Mouse (Mus musculus) adrenal gland, postnatal 10 days (tissue): ENCODE measurements around the gene Ripor1. TPM values are rescaled to one million over a fixed set of nuclear protein-coding genes. Genes with fewer than 3 reads are reported as not detected.
"Not testable (repeated sequence)": the region's sequence is repeated elsewhere in the genome, so short reads cannot be mapped to it uniquely, and the experiment has no call there.

Experiments
- DNase-seq: peaks from one replicate; pipeline ENCODE4 v3.0.0; 2021; ENCODE audit warnings: mixed read lengths
- long read RNA-seq, 2 experiments: library from polyadenylated mRNA; stranded (forward); transcript quantifications; one replicate each; pipeline ENCODE4 v2.0.0; 2021
- total RNA-seq, 2 experiments: library from RNA; stranded (reverse); gene quantifications; 2 replicates each; pipeline ENCODE4 v1.2.3; 2021

Ripor1 gene
- 10 to 100 TPM; 30.4 to 34.5 TPM for total RNA-seq
- long read RNA-seq, experiment 1, full-length matches to known transcripts: 2 of 22 reads
- long read RNA-seq, experiment 1, partial matches to known transcripts: 19 of 22 reads
- long read RNA-seq, experiment 1, other reads (novel, unspliced or antisense): 1 of 22 reads
- long read RNA-seq, experiment 2, full-length matches to known transcripts: 1 of 7 reads
- long read RNA-seq, experiment 2, partial matches to known transcripts: 4 of 7 reads
- long read RNA-seq, experiment 2, other reads (novel, unspliced or antisense): 2 of 7 reads

GRCm38 (mm10) chr8:105604804-105605381, at the start of gene Ripor1:
TSS of gene Ripor1 (plus strand) at chr8:105605255.
- DNase-seq: peak; percentile 90

- no peak for DNase-seq
Observed at GRCm38 (mm10) chr8:105562863-105563262, 42.2 kb upstream of the Ripor1 start.

- DNase-seq: no peak
Observed at GRCm38 (mm10) chr8:105563871-105564270, 41.2 kb upstream of the Ripor1 start.

- not testable (repeated sequence) for DNase-seq
Observed at GRCm38 (mm10) chr8:105564573-105565229, 40.4 kb upstream of the Ripor1 start.

GRCm38 (mm10) chr8:105565401-105565881, 39.6 kb upstream of the Ripor1 start:
- no peak for DNase-seq

- peak; percentile 99 for DNase-seq
Observed at GRCm38 (mm10) chr8:105565952-105566702, 38.9 kb upstream of the Ripor1 start, which contains the start of gene Atp6v0d1. TSS of gene Atp6v0d1 (minus strand) at chr8:105566047.

- peak; percentile 24 for DNase-seq
Observed at GRCm38 (mm10) chr8:105566703-105567595, 38.1 kb upstream of the Ripor1 start.

- no peak for DNase-seq
Observed at GRCm38 (mm10) chr8:105571810-105572209, 33.2 kb upstream of the Ripor1 start.

- peak; percentile 68 for DNase-seq
Observed at GRCm38 (mm10) chr8:105573427-105573826, 31.6 kb upstream of the Ripor1 start.

GRCm38 (mm10) chr8:105574741-105575140, 30.3 kb upstream of the Ripor1 start:
- no peak for DNase-seq

GRCm38 (mm10) chr8:105575538-105575937, 29.5 kb upstream of the Ripor1 start:
- DNase-seq: no peak

- DNase-seq: no peak
Observed at GRCm38 (mm10) chr8:105579719-105580118, 25.3 kb upstream of the Ripor1 start.

- DNase-seq: no peak
Observed at GRCm38 (mm10) chr8:105592431-105592830, 12.6 kb upstream of the Ripor1 start.

GRCm38 (mm10) chr8:105593859-105594258, 11.2 kb upstream of the Ripor1 start:
- DNase-seq: peak; percentile 56

- DNase-seq: no peak
Observed at GRCm38 (mm10) chr8:105594451-105595242, 10.4 kb upstream of the Ripor1 start.

GRCm38 (mm10) chr8:105596362-105597034, 8.6 kb upstream of the Ripor1 start:
- peak; percentile 81 for DNase-seq

GRCm38 (mm10) chr8:105598777-105599176, 6.3 kb upstream of the Ripor1 start:
- DNase-seq: no peak

- no peak for DNase-seq
Observed at GRCm38 (mm10) chr8:105601301-105601700, 3.8 kb upstream of the Ripor1 start.

GRCm38 (mm10) chr8:105602540-105602939, 2.5 kb upstream of the Ripor1 start:
- not testable (repeated sequence) for DNase-seq
